Mouse (Mus musculus): ENCODE results near the gene Polr1c.

- TF ChIP-seq GATA1 (IDR thresholded peaks at IDR 0.05; ENCODE audit: low read length) (no peak), TAL1 (IDR thresholded peaks at IDR 0.05; ENCODE audit: low read length) (no peak)
Measured at GRCm38 (mm10) chr17:46239516-46240114, 8.2 kb downstream of the Polr1c start.

Measured in erythroblast, embryonic 14.5 days (primary cell).